Mouse (Mus musculus) hindlimb bud, embryonic 11.5 days (tissue): Measurements from ENCODE around the gene D11Wsu47e.
"Not testable (repeated sequence)": the region's sequence is repeated elsewhere in the genome, so short reads cannot be mapped to it uniquely, and the experiment has no call there.

Source experiments
- DNase-seq: peaks from one replicate; pipeline ENCODE4 v3.0.0-alpha.2; 2012; ENCODE audit warnings: low read depth, low spot score; ENCODE audit errors: extremely low spot score

D11Wsu47e gene

DNA sequence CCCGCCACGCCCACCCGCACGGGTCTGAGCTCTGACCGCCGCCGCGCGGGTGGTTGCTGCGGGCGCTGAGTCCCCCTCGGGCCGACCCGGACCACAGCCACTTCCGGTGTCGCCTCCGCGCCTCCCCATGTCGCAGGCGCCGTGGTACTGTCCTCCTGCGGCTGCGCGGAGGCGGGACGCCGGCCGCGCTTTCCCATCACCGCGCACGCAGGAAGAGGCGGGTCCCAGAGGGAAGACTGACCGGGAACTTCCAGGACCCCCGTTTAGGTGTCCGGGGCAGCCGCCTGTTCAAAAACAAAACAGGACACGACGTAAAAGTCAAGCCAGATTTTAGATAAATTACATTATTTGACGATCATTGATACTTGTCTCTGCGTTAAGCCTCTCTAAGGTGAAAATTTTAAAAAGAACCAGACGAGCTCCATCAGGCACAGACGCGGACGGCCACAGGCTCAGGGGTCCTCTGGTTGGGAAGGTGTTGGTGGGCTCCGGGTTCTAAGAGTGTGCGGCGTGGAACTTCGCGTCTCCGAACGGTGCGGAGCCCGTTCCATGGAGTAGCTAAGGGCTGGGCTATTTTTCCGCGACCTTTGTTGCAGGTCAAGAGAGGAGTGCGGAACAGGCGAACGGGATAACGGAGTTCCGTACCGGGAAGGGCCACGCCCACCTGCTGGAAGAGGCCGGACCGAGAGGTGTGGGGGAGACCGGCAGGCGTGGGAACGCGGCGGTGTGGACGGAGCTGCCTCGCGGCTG is at the start of gene D11Wsu47e, which contains the start of gene Fam104a:
D11Wsu47e (plus strand) TSS at position 456 of the 750 bp plus-strand sequence.
Fam104a (minus strand) TSS at position 199 of the 750 bp plus-strand sequence.
- peak; percentile 90 for DNase-seq

DNA sequence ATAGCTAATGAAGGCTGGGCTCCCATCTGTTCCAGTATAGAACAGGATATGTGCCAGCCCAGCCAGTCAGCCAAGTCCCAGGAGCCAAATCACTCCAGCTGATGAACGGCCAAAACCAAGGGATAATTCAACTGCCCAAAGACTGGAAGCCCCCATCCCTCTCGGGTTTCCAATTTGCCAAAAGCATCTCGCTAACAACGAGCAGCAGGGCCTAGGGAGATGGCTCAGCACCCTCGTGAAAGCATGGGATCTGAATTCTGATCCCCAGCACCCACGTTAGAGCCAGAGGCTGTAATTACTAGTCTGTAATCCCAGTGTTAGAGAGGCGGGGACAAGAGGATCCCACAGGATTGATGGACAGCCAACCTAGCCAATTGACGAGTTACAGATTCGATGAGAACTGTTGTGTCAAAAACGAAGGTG is 49.5 kb upstream of the D11Wsu47e start:
- DNase-seq, result no peak

DNA sequence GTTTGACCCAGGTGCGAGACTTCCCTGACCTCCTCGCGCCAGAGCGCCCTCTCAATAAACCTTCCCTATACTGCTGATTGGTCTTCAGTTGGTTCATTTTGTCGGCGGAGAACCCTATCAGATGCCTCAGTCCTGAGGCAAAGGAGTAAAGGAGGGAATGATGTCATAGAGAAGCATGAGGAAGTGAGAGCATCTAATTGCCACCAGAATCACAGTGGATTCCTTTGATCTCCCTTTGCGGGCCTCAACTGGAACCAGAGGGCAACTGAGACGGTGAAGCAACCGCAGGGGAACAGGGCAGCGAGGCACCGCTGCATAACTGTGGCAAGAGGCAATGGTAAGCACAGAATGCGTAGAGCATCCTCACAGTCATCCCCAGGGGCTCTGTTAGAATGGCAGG is 45.5 kb upstream of the D11Wsu47e start:
- no peak for DNase-seq

DNA sequence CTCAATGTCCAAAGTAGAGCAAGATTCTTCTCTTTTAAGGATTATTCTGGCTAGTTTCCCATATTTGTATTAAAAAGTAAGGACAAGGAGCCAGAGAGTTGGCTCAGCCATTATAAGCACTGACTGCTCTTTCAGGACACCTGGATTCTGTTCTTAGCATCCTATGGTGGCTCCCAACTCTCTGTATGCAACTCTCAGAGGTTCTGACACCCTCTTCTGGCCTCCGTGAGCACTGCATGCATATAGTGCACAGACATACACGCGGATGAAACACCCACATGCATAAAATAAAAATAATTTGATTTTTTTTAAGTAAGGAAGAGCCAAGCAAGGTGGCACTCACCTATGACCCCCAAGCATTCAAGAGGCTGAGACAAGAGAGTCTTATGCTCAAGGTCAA is 39.0 kb upstream of the D11Wsu47e start:
- DNase-seq, result no peak

DNA sequence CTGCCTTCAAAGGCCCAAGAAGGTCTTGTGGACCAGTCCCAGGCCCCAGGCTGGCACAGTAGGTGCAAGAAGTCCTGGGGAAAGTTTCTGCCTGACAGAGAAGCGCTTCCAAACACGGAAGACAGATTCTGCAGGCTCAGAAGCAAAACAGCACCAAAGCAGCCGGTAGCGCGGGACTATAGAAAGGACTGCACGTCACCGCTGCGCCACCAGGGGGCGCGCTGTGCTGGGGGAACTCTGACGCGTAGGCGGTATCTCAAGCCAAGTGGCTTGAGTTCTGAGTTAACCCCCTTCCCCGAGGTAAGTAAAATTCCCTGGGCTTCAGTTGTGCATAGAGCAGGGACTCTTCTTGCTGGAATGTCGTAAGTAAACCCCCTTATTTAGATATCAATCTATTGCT is 36.1 kb upstream of the D11Wsu47e start:
- DNase-seq, result peak; percentile 62

DNA sequence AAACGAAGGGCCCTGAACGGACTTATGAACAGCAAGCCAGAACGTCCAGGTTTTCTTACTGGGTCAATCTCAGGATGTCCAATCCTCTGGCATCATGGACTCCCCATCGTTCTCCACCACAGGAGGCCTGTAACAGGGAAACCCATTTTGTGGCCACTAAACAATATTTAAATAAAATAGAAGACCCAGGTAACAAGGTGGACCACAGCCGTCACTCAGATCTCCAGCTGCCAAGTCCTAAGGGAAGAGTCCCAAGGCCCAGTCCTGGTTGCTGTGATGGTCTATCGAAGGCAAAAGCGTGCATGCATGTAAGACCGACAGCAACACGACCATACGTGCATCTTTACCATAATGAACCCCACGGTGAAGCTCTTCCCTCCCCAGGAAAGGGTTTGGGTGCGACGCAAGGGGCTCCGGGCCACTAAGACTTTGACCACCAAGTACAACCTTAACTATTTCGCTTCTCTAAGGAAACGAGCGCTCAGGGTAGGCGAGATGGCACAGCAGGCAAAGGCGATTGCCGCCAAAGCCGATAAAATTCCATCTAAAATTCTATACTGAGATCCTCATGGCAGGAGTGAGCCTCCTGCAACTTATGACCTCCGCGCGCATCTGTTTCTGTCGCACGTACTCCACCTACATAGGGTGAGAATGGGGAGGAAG is 35.4 kb upstream of the D11Wsu47e start, which contains the start of gene Cog1:
Cog1 (plus strand) TSS at position 480 of the 663 bp plus-strand sequence.
- no peak for DNase-seq

DNA sequence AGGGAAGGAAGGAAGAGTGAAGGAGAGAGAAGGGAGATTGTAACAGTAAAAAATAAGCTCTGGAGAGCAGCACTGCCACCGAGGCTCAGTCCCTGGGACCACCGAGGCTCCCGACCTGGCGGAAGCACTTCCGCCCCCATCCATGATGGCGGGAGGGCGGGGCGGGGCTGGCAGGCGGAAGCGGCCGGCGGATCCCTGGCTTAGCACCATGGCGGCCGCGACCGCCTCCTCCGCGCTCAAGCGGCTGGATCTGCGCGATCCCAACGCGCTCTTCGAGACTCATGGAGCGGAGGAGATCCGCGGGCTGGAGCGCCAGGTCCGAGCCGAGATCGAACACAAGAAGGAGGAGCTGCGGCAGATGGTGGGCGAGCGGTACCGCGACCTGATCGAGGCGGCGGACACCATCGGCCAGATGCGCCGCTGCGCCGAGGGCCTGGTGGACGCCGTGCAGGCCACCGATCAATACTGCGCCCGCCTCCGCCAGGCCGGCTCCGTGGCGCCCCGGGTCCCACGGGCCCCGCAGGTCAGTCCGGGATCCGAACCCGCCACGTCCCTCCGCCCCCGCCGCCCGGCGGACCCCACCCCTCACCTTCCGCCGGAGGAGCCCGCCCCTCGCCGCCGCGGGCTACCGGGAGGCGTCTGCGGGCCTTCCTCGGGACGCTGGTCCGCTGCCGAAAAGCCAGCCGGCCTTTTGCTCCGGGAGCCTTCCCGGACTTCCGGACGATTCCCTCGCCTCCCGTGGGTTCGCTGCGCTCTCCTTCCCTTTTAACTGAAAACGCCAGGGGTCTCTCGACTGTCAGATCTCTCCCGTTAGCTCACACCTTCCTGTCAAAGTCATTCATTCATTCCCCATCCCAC is 34.6 kb upstream of the D11Wsu47e start, which contains the start of gene Slc39a11:
Slc39a11 (minus strand) TSS at position 727 of the 858 bp plus-strand sequence.
- DNase-seq, result peak; percentile 39

DNA sequence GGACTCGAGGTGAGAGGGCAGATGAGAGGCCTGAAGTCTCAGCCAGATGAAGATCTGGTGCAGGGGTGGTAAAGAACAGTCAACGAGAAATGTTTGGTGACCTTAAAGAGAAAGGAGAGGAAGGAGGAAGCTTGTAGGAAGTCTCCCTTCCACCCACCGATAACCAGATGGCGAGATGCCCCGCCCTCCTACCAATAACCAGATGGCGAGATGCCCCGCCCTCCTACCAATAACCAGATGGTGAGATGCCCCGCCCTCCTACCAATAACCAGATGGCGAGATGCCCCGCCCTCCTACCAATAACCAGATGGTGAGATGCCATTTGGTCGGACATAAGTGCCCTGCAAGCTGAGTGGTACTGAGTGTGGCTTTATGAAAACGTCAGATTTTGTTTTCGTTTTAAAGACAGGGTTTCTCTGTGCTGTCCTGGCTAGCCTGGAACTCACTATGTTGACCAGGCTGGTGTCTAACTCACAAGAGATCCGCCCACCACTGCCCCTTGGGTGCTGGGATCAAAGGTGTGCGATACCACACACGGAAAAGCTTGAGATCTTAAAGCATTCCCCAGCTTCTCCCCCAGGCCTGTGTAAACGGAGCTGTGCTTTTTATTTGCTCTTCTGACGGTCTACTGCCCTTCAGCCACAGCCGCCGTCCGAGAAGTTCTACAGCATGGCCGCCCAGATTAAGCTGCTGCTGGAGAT is 32.9 kb upstream of the D11Wsu47e start:
- DNase-seq, result no peak

DNA sequence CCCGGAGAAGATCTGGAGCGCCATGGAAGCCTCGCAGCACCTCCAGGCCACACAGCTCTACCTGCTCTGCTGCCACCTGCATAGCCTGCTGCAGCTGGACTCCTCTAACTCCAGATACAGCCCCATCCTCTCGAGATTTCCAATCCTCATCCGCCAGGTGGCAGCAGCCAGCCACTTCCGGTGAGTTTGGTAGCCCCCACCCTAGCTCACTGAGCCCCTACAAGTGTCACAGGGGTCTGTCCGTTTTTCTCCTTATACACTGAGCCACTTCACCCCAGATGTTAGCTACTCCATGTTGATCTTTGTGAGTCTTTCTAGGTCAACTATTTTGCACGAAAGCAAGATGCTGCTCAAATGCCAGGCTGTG is 32.3 kb upstream of the D11Wsu47e start:
- DNase-seq, result no peak

DNA sequence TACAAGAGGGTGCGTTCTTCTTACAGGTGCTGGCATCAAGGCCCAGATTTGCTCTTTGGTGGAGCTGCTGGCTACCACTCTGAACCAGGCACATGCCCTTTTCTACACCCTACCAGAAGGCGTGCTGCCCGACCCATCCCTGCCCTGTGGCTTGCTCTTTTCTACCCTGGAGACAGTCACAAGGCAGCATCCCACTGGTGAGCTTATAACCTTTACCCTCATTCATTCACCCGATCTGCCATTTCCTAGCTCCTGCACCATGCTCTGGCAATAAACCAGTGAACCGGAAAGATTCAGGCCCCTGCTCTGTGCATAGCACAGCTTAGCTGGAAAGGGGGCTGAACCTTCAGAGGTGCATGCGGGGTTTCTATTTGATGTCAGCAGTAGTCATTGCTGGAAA is 31.7 kb upstream of the D11Wsu47e start:
- DNase-seq, result no peak

DNA sequence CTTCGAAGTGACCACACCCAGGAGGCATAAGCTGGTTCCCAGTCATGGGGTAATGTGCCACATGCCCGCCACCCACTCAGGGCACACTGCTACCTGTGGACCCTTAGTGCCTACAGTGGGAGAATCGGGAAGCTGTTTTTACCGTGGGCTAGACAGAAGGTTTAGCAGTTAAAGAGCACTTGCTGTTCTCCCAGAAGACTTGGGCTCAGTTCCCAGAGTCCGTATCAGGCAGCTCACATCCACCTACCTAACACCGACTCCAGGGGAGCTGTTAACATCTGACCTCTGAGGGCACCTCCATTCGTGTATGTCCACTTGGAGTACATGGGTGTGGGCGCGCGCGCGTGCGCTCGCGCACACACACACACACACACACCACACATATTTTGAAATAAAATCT is 30.1 kb upstream of the D11Wsu47e start:
- no peak for DNase-seq

DNA sequence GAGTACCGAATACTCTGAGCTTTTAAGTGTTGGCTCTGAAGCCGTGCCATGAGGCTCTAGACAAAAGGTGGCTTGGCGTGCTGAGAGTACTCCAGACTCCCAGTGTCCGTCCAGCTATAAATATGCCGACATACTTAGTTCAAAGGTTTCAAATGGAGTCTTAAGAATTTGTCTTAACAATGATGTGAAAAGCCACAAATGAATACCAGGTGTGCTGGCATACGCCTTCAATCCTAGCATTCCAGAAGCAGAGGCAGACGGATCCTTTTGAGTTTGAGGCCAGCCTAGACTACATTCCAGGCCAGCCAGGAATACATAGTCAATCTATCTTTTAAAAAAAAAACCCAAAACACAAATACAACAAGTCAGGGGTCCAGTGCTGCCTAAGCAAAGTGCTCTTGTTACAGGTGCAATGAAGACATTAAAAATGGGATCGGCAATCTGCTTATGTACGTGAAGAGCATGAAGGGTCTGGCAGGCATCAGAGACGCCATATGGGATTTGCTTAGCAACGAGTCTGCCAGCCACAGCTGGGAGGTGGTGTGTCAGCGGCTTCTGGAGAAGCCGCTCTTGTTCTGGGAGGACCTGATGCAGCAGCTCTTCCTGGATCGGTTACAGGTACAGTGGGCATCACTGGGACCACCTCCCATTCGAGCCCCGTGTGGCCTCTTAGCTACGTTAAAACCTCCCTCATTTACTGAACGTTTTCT is 29.5 kb upstream of the D11Wsu47e start:
- peak; percentile 35 for DNase-seq

DNA sequence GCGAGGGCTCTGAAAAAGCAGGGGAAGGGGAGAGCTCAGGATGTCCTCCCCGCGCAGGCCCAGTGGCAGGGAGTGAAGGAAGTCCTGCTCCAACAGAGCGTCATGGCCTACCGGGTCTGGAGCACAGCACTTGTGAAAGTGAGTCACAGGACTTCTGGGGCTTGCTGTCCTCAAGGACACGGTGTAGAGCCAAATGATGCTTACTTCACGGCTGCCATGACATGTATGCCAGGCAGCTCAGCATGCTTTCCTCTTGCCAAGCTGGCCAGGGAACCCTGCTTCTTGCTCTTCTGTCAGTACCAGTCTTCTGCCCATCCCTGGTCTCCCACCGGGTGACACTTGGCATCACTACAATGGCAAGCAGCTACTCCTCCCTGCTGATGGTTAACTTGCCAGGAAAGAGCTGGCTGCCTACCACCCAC is 27.7 kb upstream of the D11Wsu47e start:
- DNase-seq, result no peak

DNA sequence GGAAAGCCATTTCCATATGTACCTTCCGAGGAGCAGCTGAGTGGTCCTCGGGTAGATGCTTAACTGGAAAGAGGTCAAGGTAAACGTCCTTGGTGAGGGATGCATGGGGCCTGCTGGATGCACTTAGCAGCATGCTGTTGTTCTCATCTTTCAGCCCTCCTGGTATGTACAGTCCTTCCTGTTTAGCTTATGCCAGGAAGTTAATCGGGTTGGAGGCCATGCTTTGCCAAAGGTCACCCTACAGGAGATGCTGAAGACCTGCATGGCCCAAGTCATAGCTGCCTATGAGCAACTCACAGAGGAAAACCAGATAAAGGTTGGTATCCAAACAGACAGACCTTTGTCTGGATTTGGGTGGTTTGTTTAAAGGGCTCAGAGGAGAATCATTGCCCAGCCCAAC is 27.0 kb upstream of the D11Wsu47e start:
- DNase-seq, result no peak

DNA sequence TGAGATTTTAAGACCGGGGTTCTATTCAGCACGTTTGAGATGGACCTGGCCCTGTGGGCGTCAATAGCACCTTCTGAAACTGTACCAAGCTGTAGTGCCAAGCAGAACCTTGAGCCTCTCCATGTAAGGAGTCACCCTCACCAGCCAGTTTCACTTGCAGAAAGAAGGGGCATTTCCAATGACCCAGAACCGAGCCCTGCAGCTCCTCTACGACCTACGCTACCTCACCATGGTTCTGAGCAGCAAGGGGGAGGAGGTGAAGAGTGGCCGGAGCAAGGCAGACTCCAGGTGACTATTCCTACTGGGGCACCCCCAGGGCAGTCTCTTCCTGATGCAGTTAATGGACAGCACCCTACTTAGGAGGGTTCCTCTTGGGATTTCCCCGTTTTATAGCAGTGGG is 25.9 kb upstream of the D11Wsu47e start:
- no peak for DNase-seq

DNA sequence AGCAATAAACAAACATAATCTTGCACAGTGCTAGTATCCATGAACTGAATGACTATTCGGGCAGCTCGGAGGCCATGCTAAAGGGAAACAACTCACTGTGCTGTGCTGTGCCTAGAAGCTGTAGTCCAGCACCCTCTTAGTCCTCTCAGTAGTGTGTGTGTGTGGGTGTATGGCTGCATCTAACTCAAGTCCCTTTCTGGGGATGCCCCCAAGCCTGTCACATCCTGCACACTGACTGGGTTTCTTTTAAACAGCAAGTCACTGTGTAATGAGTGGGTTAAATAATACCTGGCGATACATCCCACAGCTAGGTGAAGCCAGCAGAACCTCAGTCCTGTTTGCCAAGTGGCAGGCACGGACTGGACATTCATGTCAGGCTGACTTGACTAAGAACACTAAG is 25.4 kb upstream of the D11Wsu47e start:
- no peak for DNase-seq

DNA sequence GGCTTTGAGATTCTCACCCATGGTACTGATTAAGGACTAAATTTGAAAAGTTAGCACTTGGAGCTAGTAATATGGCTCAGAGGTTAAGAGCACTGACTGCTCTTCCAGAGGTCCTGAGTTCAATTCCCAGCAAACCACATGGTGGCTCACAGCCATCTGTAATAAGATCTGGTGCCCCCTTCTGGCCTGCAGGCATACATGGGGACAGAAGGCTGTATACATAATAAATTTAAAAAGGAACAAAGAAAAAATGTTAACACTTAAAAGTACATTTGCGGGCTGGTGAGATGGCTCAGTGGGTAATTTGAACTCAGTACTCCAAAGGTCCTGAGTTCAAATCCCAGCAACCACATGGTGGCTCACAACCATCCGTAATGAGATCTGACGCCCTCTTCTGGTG is 24.0 kb upstream of the D11Wsu47e start:
- not testable (repeated sequence) for DNase-seq

DNA sequence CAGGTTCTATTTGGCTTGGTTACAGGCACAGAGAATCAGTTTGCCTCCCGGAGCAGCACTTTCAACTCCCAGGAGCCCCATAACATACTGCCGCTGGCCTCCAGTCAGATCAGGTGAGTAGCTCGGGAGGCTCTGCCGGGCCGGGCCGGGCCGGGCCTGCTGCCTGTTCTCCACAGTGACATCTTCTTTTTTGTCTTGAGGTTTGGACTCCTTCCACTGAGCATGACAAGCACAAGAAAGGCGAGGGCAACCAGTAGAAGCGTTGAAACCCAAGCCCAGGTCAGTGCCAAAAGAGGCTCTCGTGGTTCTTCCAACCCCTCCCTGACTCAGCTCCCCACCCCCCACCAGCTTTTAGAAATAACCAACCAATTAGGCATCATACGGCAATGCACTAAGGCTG is 23.3 kb upstream of the D11Wsu47e start:
- no peak for DNase-seq

DNA sequence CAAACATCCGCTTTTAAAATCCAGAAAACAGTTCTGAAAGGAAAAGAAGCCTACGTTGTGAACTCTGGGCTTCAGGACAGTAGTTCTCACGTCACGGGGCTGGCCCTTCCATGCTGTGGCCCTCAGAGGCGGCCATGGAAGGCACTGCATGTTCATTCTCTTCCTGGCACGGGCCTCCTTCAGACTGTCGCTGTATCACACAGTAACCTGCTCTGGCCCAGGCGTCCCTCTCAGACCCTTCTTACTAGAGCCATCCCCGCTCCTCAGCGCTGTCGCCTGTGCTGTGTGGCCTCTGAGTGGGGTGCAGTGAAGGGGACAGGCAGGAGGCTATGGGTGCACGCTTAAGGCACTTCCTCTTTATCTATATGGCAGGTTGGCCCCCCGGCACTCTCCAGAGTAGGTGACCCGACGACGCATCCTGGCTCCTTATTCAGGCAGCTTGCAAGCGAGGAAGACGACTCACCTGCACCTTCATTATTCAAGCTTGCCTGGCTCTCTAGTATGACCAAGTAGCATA is 22.3 kb upstream of the D11Wsu47e start:
- no peak for DNase-seq

DNA sequence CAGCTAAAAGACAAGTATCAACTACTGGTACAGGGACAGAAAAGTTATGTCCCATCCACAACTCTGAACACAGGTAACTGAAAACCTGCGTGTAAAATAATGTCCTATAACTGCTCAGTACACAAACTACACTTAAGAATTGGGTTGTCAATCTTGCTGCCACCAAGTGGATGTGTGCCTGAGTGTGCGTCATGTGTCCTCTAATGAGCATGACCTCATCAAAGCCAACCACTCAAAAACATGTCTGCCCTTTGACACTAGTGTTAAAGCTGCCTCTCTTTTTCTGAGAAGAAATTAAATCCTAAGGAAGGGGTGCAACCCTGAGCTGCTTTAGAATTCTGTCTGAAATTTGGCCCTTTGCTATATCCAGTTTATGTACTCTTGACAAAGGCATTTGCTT is 19.9 kb upstream of the D11Wsu47e start:
- DNase-seq, result no peak
